Mouse (Mus musculus) neural tube, embryonic 15.5 days (tissue): ENCODE measurements around the gene Mmp11. TPM values are rescaled to one million over a fixed set of nuclear protein-coding genes. Genes with fewer than 3 reads are reported as not detected.

Experiments
- ATAC-seq: fragments of 200-750 bp; cut with Nextera tagmentation; 2 replicates; pipeline ENCODE4 v1.8.0; 2017; ENCODE audit warnings: mild to moderate bottlenecking, moderate TSS enrichment, moderate library complexity; ENCODE audit not compliant: low FRiP score
- H3K27ac ChIP-seq: fragments of 300-500 bp; sonication (generic); replicated peaks from 2 replicates; pipeline ENCODE4 v1.5.1; 2015; ENCODE audit warnings: mild to moderate bottlenecking, inconsistent platforms
- H3K27me3 ChIP-seq: fragments of 300-500 bp; sonication (generic); replicated peaks from 2 replicates; pipeline ENCODE4 v1.6.1; 2015; ENCODE audit warnings: inconsistent platforms
- H3K36me3 ChIP-seq: fragments of 300-500 bp; sonication (generic); 2 replicates; pipeline ENCODE4 v1.6.1; 2015; ENCODE audit warnings: inconsistent platforms
- H3K4me1 ChIP-seq: fragments of 300-500 bp; sonication (generic); 2 replicates; pipeline ENCODE4 v1.6.1; 2015; ENCODE audit warnings: inconsistent platforms
- H3K4me2 ChIP-seq: fragments of 300-500 bp; sonication (generic); 2 replicates; pipeline ENCODE4 v1.6.1; 2015; ENCODE audit warnings: inconsistent platforms, mild to moderate bottlenecking, moderate library complexity
- H3K4me3 ChIP-seq: fragments of 300-500 bp; sonication (generic); replicated peaks from 2 replicates; pipeline ENCODE4 v1.5.1; 2015; ENCODE audit warnings: mild to moderate bottlenecking, inconsistent platforms
- H3K9ac ChIP-seq: fragments of 300-500 bp; sonication (generic); replicated peaks from 2 replicates; pipeline ENCODE4 v1.6.1; 2015; ENCODE audit warnings: mild to moderate bottlenecking, inconsistent platforms
- H3K9me3 ChIP-seq: fragments of 300-500 bp; sonication (generic); replicated peaks from 2 replicates; pipeline ENCODE4 v1.6.1; 2016; ENCODE audit warnings: inconsistent platforms
- WGBS: fragments of 180-500 bp; shearing (Covaris S2); methylation state at CpG from one replicate; pipeline ENCODE4 v1.1.7; 2015; ENCODE audit warnings: mixed read lengths; 5-methylcytosine and 5-hydroxymethylcytosine counted together
- polyA plus RNA-seq: library from polyadenylated mRNA; unstranded; fragments of >200 nt; fragmentation: Nextera tagmentation; extraction: Ambion mirVana; gene quantifications from 2 replicates; pipeline ENCODE4 v1.2.1, GENCODE M21; 2015

Gene Mmp11
- polyA plus RNA-seq, 1 experiment from 2014 or later, result 18.6 TPM

DNA sequence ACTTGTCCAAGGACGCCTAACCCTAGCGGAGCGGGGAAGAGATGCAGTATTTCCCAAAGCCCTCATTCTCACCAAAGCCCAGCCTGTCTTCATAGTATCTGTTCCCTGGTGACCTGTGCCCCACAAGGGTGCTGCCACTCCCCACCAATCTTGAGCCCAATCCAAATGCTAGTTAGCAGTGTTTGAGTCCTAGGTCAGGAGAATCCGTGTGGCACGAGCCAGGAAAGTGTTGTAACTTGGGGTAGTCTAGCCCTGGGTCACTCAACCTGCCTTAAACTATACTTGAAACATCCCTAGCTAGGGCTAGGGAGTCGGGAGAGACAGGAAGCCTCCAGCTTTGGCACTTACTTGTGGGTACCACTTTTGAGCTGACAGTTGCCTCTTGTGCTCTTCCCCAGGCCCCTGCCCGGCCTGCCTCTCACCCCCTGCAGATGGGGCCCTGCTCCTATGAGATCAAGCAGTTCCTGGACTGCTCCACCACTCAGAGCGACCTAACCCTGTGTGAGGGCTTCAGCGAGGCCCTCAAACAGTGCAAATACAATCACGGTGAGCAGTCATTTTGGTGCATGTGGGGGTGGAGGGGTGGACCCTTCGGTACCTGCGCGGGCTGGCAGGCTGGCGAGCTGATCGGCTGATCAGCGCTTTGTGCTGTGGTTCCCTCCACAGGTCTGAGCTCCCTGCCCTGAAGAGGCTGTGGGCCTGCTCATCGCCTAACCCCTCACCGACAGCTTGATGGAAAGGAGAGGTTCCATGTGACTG is 792 bp upstream of the Mmp11 start:
- H3K27ac ChIP-seq, result no peak overlapping the region
- no peaks in the 10 kb centered on the region for H3K36me3 ChIP-seq
- H3K4me1 ChIP-seq, result peaks cover 39% of the 10 kb centered on the region
- H3K27me3 ChIP-seq, result peaks cover 5% of the 10 kb centered on the region; the same call in 1 of the 2 replicates
- peak overlapping the region; percentile 91 for H3K4me2 ChIP-seq
- no peak for ATAC-seq
- no peaks in the 10 kb centered on the region for H3K9me3 ChIP-seq
- peak overlapping the region; percentile 64 for H3K4me3 ChIP-seq
- H3K9ac ChIP-seq, result no peak overlapping the region
- 42% methylated on average over 18 of the region's 18 CpGs for WGBS

DNA sequence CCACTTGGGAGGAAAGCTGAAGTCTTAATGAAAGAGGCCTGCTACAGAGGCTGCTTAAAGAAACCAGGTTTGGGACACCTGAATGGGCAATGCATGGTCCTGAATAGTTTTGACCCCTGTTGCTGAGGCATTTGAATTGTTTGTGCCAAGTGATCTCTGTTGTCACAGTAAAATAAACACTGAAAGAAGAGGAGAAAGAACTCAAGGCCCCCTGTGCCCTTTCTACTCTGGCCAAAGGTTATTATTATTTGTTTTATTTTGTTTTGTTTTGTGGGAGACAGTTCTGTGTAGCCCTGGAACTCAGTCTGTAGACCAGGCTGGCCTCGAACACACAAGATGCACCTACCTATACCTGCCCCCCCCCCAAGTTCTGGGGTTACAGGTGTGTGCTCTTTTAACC is 1.3 kb downstream of the Mmp11 start:
- Histone ChIP-seq H3K9me3 (no peaks in the 10 kb centered on the region), H3K36me3 (no peaks in the 10 kb centered on the region), H3K27me3 (peaks cover 5% of the 10 kb centered on the region; the same call in 1 of the 2 replicates), H3K9ac (no peak overlapping the region), H3K4me1 (peaks cover 60% of the 10 kb centered on the region), H3K4me2 (peak overlapping the region; percentile 91), H3K27ac (no peak overlapping the region), H3K4me3 (peak overlapping the region; percentile 64)
- WGBS, result 74% methylated on average over 1 of the region's 1 CpGs
- ATAC-seq, result no peak

DNA sequence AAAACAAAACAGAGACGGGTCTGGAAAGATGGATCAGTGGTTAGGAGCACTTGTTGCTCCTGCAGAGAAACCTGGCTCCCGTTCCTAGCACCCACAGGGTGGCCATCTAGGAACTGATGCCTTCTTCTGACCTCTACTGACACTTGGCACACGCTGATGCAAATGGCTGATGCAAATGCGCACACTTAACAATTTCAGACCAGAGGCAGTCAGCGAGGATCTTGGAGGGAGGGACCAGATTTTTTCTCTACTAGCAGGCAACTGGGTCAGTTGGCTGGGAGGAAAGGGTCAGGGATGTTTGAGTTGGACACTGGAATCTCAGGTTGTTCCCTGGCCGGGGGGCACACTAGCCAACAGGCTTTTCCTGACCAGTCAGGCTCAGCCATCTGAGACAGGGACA is 3.4 kb downstream of the Mmp11 start, which contains the start of gene Chchd10:
Gene Chchd10, plus strand, starts transcription at position 240 of the 400 bp plus-strand sequence.
- H3K4me1 ChIP-seq, result peaks cover 61% of the 10 kb centered on the region
- peak within 1 kb of the TSS; percentile 49 for H3K4me3 ChIP-seq
- peaks cover 5% of the 10 kb centered on the region; the same call in 1 of the 2 replicates for H3K27me3 ChIP-seq
- H3K9ac ChIP-seq, result peak within 1 kb of the TSS; percentile 64
- H3K36me3 ChIP-seq, result no peaks in the 10 kb centered on the region
- peak within 1 kb of the TSS; percentile 19; the same call in 1 of the 2 replicates for H3K27ac ChIP-seq
- no peak for ATAC-seq
- H3K9me3 ChIP-seq, result no peaks in the 10 kb centered on the region
- whole genome bisulfite sequencing, result 28% methylated on average over 6 of the region's 6 CpGs
- peak within 1 kb of the TSS; percentile 92 for H3K4me2 ChIP-seq

DNA sequence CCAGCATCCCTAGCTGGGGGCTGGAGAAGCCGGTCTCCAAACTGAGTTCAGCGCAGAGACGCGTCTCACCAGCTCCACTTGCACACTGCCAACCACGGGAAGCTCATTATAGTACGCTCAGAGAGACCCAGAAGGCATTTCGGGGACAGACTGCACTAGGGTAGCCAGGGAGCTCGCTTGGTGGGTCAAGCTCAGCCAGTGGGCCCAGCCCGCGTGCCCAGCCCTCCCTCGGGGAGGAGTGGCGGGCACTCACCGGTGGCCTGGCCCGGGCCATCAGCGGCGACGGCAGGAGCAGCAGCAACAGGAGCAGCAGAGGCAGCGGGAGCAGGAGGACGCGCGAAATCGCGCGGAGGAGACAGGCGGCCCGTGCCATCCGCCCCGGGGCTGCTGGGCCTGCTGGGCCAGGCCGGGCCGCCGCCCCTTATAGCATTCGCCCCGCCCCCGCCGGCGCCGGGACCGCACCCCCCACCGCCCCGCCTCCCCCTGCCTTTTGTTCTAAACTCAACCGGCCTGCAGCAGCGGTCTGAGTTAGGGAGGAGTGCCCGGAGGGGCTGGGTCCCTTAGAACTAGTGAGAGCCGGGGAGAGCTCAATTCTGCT is 4.1 kb downstream of the Mmp11 start:
- Histone ChIP-seq H3K27me3 (peaks cover 5% of the 10 kb centered on the region; the same call in 1 of the 2 replicates), H3K4me3 (peak overlapping the region; percentile 49), H3K4me2 (peak overlapping the region; percentile 92), H3K36me3 (no peaks in the 10 kb centered on the region), H3K27ac (peak overlapping the region; percentile 19; the same call in 1 of the 2 replicates), H3K9me3 (no peaks in the 10 kb centered on the region), H3K9ac (peak overlapping the region; percentile 64), H3K4me1 (peaks cover 56% of the 10 kb centered on the region)
- ATAC-seq, result peak; percentile 21; the same call in 1 of the 2 replicates
- WGBS, result under 1% methylated on average over 40 of the region's 44 CpGs

DNA sequence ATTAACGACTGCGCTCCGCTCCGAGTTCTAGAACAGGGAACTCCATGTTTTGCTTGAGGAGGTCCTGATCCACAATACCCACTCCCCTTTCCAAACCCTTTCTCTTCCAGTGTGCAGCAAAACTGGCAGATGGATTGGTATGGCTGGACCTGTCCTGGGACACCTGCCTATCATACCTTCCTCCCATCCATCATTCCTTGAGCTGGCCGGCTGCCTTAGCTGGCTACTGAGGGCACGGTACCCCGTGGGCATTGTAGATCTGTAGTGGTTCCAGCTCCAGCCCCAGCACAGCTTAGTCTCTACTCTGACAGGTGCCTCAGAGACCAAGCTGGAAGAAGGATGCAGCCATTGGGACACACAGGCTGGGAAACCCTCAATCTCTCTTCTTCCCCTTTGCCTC is 5.0 kb downstream of the Mmp11 start:
- ATAC-seq, result no peak

DNA sequence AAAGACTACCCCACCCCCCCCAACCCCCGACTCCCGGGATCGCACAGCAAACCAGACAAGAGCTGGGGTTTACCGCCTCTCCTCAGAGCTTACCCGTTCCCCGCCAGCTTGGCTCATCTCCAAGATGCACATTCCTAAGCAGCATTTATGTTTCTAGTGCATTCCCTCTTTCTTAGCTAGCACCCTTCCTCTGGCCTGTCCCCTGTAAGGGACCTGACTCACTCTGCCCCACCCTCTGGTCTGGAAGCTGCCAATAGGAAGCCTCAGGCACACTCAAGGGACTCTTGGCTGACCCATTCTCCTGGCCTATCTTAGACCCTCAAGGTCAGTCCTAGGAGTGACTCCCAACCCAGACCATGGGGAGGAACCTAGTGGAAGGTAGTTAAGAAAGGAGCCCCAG is 6.0 kb downstream of the Mmp11 start:
- peaks cover 40% of the 10 kb centered on the region for H3K4me1 ChIP-seq
- H3K9ac ChIP-seq, result no peak overlapping the region
- 26% methylated on average over 6 of the region's 6 CpGs for WGBS
- no peaks in the 10 kb centered on the region for H3K36me3 ChIP-seq
- no peak for ATAC-seq
- peak overlapping the region; percentile 92; the same call in 1 of the 2 replicates for H3K4me2 ChIP-seq
- no peak overlapping the region for H3K4me3 ChIP-seq
- no peak overlapping the region for H3K27ac ChIP-seq
- no peaks in the 10 kb centered on the region; the same call in 1 of the 2 replicates for H3K27me3 ChIP-seq
- no peaks in the 10 kb centered on the region for H3K9me3 ChIP-seq

More for the DNA sequence above, 5.0 kb downstream of the Mmp11 start:
- no peaks in the 10 kb centered on the region; the same call in 1 of the 2 replicates for H3K27me3 ChIP-seq
- H3K9me3 ChIP-seq, result no peaks in the 10 kb centered on the region
- no peak overlapping the region for H3K27ac ChIP-seq
- H3K4me3 ChIP-seq, result peak overlapping the region; percentile 49
- peaks cover 50% of the 10 kb centered on the region for H3K4me1 ChIP-seq
- peak overlapping the region; percentile 64 for H3K9ac ChIP-seq
- H3K36me3 ChIP-seq, result no peaks in the 10 kb centered on the region
- H3K4me2 ChIP-seq, result peak overlapping the region; percentile 92
- WGBS, result 28% methylated on average over 7 of the region's 7 CpGs

DNA sequence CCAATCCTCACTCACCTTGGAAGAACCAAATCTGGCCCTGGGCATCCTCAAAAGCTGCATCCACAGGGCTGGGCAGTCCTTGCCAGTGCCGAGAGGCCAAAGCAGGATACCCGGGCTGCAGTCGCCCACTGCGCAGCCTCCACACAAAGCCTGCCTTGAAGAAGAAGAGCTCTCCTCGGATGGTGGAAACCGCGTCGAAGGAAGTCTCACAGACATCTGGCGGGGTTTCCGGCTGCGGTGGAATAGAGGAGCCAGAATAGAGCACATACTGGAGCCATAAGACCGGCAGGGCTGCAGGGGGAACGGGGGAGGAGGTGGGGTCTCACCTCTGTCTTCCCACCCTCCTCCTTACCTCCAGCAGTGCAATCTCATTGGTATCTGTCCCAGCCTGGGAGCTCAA is 9.9 kb downstream of the Mmp11 start:
- Histone ChIP-seq H3K4me2 (no peak overlapping the region), H3K4me1 (peaks cover 31% of the 10 kb centered on the region), H3K27me3 (no peaks in the 10 kb centered on the region), H3K9ac (no peak overlapping the region), H3K36me3 (no peaks in the 10 kb centered on the region), H3K9me3 (no peaks in the 10 kb centered on the region), H3K4me3 (no peak overlapping the region), H3K27ac (no peak overlapping the region)
- ATAC-seq, result no peak
- 73% methylated on average over 13 of the region's 13 CpGs for WGBS

DNA sequence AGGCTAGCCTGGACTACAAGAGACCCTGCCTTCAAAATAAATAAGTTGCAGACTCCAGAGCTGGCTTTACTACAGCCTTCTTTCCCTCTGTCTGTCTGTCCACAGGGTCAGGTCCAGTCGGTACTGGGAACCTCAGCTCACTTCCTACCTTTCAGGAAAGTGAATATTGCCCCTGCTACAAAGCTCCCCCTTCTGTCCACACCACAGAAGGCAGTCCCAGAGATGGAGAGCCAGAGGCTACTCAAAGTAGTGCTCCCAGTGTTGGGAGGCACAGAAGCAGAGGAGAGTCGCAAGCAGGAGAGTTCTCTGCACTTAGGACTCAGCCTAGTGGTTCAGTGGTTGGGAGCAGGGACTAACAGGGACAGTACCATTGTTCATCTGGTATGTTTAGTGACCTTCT is 12.0 kb downstream of the Mmp11 start:
- WGBS, result 56% methylated on average over 2 of the region's 2 CpGs
- Histone ChIP-seq H3K4me1 (peaks cover 28% of the 10 kb centered on the region), H3K9me3 (no peaks in the 10 kb centered on the region), H3K36me3 (peaks cover under 1% of the 10 kb centered on the region; the same call in 1 of the 2 replicates), H3K27me3 (no peaks in the 10 kb centered on the region), H3K9ac (no peak overlapping the region), H3K4me2 (no peak overlapping the region), H3K27ac (no peak overlapping the region), H3K4me3 (no peak overlapping the region)
- ATAC-seq, result no peak

DNA sequence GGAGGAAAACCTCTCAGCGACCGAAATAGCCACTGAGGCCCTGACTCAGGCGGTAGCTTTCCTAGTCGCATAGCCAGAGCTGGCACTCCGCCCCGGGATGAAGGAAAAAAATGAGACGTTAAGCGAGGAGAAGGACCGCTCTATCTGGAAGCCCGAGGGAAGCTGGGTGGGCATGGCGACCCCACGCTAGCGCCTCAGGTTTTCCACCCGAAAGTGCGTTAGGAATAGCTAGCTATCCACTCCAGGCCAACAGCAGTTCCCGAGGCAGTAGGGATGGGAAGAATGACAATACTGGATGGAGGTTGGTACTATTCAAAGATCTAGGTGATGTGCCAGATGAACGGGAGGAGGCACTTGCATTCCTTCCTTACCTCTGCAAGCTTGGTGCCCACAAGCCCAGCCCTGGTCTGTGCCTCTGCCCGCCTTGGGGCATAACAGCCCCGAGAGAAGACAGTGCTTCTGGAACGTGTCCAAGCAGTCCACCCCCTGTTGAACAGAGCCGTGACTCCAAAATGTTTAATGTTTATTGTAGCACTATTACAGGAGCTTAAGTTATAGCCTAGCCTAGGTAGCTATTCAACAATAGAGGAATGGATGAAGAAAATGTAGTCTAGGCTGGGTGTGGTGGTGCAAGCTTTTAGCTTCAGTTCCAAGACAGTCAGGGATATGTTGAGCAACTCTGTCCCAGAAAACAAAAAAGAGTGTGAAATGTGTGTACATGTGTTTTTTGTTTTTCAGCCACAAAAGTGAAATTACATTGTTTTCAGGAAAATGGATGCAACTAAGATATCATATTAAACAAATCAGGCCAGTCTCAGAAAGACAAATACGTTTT is 14.4 kb downstream of the Mmp11 start:
- Histone ChIP-seq H3K4me2 (peak overlapping the region; percentile 81), H3K27ac (peak overlapping the region; percentile 99), H3K36me3 (peaks cover 4% of the 10 kb centered on the region), H3K4me1 (peaks cover 48% of the 10 kb centered on the region), H3K27me3 (no peaks in the 10 kb centered on the region), H3K4me3 (peak overlapping the region; percentile 95), H3K9ac (peak overlapping the region; percentile 98), H3K9me3 (no peaks in the 10 kb centered on the region)
- 4% methylated on average over 22 of the region's 22 CpGs for WGBS
- peak; percentile 63 for ATAC-seq

DNA sequence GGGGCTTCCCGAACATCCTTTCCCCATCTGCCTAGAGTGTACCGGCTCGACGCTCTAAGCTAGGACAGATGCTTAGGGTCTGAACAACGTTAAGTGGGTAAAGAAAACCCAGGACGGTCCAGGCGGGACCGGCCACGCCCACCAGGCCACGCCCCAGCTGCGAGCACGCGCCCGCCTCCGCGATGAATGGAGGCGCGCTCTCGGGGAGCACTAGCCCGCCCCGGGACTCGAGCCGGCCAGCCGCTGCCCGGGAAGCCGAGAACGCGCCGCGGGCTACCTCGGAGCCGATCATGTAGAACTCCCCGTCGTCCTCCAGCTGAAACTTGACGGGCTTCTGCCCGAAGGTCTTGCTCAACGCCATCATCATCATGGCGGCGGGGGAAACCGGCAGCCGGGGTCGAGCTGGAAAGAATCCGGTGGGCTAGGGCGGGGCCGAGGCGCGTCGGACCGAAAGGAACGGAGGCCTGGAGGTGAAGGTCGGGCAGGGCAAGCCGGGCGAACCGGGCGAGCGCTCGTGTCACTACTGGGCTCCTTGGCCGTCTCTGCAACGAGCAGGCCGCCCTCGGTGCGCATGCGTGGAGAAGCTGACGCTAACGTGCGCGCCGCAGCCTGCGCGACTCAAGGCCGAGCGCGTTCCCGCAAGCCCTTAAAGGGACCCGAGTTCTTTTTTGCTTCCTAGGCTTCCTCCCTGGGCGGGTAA is 15.1 kb downstream of the Mmp11 start, which contains the start of gene Smarcb1:
Gene Smarcb1, minus strand, starts transcription at position 592 of the 700 bp plus-strand sequence.
- H3K36me3 ChIP-seq, result peaks cover 12% of the 10 kb centered on the region
- ATAC-seq, result peak; percentile 92
- peak within 1 kb of the TSS; percentile 95 for H3K4me3 ChIP-seq
- no peaks in the 10 kb centered on the region for H3K9me3 ChIP-seq
- H3K4me1 ChIP-seq, result peaks cover 51% of the 10 kb centered on the region
- peak within 1 kb of the TSS; percentile 99 for H3K27ac ChIP-seq
- peak within 1 kb of the TSS; percentile 98 for H3K9ac ChIP-seq
- H3K4me2 ChIP-seq, result peak within 1 kb of the TSS; percentile 81
- H3K27me3 ChIP-seq, result no peaks in the 10 kb centered on the region
- under 1% methylated on average over 76 of the region's 76 CpGs for WGBS

DNA sequence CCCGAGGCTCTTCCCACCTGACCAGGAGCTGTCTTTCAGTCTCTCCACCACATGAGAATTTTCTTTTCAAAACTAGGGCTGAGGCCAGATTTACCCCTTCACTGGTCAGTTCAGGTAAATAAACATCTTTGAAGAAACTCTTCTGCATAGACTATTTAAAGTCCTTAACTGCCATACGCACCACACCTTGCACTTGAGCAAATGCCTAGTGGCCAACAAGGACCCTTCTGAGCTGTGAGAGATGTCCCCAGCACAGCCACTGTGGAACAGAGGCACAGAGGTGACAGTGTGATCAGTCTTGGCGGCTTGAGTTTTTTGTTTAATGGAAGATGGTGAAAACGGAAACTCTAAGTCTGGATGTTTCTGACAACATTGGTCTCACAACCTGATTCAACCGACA is 17.3 kb downstream of the Mmp11 start:
- H3K9ac ChIP-seq, result no peak overlapping the region
- no peak overlapping the region for H3K27ac ChIP-seq
- 82% methylated on average over 5 of the region's 5 CpGs for WGBS
- H3K4me2 ChIP-seq, result peak overlapping the region; percentile 81
- H3K9me3 ChIP-seq, result no peaks in the 10 kb centered on the region
- no peak for ATAC-seq
- H3K4me1 ChIP-seq, result peaks cover 54% of the 10 kb centered on the region
- H3K4me3 ChIP-seq, result peak overlapping the region; percentile 4; the same call in 1 of the 2 replicates
- no peaks in the 10 kb centered on the region for H3K27me3 ChIP-seq
- H3K36me3 ChIP-seq, result peaks cover 30% of the 10 kb centered on the region
